Mouse (Mus musculus) bone marrow macrophage, adult 2 months (primary cell): ENCODE measurements around the gene Gca.

Experiments
- CTCF ChIP-seq: IDR thresholded peaks from 2 replicates; pipeline ENCODE4 v1.5.1; 2012; ENCODE audit warnings: low read depth, mild to moderate bottlenecking, low read length, moderate library complexity
- POLR2A ChIP-seq: IDR thresholded peaks from 2 replicates; pipeline ENCODE4 v1.6.1; 2012; ENCODE audit warnings: mild to moderate bottlenecking, low read depth, low read length, borderline replicate concordance

GRCm38 (mm10) chr2:62628356-62628755 lies 35.7 kb upstream of the Gca start:
- TF ChIP-seq CTCF (no peak), POLR2A (no peak)
